Mouse (Mus musculus): ENCODE data around the gene Ccdc57. TPM values are rescaled to one million over a fixed set of nuclear protein-coding genes. Genes with fewer than 3 reads are reported as not detected.
"Not testable (repeated sequence)": the region's sequence is repeated elsewhere in the genome, so short reads cannot be mapped to it uniquely, and the experiment has no call there.

The Ccdc57 gene
- total RNA-seq, 2 experiments from 2014 or later = 7.3 to 7.4 TPM

DNA sequence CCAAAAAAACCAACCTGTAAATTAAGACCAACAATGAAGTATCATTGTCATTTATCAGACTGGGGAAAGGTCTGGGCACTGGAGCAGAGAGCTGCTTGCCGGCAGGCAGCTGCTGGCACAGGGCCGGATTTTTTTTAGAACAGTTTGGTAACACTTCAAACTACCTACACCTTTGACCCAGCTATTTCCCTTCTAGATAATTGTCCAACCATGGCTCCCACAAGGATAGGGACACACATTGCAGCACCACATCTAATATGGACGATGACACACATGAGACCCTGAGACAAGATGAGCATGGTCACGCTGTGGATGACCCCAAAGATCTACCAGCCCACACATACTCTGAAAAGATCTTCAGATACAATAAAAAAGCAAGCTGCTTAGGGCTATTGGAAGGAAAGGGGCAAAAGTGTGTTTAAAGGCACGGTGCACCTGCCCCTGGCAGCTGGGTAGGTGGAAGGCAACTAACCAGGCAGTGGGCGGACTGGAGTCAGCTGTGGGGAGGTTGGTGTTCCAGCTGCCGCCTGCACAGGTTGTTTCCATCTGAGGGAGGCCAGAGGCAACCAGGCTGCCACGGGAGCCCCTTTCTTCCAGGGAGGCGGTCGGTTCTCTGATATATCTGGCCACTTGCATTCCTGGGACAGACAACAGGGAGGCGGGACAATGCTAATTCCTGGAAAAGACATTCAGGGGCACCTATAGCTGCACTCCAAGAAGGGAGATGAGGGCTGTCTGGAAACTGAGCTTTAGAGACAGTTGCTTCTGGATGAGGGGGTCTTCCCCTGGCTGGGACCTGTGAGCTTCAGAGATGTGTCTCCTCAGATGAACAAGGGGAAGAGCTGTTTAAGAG lies 80.4 kb downstream of the Ccdc57 start:
- DNase-seq (ENCODE audit: low spot score in 2 of 2) = no peak

DNA sequence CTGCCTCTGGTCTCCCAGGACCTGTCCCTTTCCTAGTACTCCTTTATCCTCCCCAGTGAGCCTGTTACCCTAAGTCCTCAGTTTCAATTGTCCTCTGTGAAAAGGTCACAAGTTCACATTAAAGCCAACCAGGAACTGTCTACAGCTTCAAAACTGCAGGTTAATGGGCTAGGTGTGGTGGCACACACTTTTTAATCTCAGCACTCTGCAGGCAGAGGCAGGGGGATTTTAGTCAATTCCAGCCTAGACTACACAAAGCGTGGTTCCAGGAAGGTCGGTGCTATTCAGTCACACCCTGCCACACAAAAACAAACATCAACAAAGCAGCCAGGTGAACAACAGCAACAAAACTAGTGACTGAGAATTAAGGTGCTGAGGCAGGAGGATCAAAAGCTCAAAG lies 81.1 kb downstream of the Ccdc57 start:
- DNase-seq (ENCODE audit: low spot score in 2 of 2) = no peak

DNA sequence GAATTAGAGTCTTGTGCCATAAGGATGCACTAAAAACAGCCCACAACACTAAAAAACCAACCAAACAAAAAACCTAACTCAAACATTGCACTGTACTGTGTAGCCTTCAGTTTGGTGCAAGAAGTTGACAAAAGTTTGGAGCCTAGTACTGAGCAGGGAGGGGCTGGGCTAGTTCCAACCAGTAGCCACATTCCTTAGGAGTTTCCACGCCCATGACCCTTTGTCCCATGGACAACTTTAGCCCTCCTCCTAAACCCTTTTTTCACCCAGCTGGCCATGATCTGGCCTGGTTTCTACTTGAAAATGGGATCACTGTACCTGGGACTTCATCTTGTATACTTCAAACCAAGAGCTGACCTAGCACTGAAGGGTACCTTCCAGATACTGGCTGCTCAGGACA lies 81.5 kb downstream of the Ccdc57 start:
- DNase-seq (ENCODE audit: low spot score in 2 of 2) = no peak

DNA sequence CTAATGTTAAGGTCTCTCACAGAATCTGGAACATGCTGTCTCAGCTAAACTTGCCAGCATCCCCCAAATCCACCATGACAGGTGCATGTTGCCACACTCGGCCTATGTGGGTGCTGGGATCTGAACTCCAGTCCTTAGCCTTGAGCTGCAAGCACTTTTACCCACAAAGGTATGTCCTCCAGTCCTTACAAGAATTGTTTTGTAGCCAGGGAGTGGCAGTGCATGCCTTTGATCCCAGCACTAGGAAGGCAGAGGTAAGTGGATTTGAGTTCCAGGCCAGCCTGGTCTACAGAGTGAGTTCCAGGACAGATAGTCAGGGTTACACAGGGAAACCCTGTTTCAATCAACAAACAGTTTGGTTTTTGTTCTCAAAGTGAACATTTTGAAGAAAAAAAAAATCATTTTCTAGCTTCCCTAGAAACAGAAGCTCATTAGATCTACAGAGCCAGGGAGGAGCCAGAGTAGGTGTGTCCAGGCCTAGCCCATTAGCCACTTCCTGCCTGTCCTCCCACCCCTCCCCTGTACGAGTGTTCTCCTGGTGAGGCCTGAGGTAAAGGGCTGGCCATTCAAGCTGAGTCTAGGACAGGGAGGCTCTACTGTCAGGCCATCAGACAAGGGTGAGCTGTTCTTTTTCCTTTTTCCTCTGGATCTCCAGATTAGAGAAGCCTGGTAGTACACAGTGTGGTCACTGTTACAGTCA lies 82.2 kb downstream of the Ccdc57 start:
- no peak for DNase-seq (ENCODE audit: low spot score in 2 of 2)

DNA sequence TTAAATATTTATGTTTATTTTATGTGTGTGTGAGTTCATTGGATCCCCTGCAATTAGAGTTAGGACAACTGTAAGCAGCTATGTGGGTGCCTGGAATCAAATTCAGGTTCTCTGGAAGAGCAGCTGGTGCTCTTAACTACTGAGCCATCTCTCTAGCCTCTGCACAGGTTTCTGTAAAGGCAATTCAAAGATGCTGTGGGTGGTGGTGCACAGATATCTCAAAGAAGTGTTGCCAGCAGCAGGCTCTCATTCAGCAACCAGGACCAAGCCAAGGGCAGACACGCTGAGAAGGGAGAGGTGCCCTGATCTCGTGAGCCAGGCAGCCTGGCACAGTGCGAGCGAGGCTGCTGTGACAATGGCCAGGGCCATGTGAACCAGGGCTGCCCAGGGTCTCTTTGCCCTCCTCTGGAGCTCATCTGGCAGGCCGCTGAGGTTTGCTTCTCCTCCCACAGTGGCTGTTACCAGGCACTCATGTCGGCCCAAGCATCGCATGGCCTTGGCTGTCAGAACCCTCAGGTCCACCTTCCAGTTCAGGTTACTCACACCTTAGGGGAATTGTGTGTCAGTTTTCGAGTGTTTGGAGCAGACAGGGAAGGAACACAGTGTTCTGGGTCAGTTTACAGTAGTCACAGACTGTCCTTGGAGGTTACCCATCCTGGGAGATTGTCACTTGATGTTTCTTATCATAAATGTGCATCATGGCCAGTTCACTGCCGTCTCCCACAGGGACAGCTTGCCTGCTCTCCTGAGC lies 85.8 kb downstream of the Ccdc57 start:
- DNase-seq (ENCODE audit: low spot score in 2 of 2) = no peak

DNA sequence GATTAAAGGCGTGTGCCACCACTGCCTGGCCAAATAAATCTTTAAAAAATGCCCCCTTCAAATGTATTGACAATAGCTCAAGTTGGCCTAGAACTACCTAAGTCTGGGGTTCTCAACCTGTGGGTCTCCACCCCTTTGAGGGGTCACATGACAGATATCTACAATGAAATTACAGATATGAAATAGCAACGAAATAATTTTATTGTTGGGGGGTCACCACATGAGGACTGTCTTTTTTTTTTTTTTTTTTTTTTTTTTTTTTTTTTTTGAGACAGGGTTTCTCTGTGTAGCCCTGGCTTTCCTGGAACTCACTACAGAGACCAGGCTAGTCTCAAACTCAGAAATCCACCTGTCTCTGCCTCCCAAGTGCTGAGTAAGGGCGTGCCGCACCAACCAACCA lies 88.3 kb downstream of the Ccdc57 start:
- DNase-seq (ENCODE audit: low spot score in 2 of 2) = no peak

DNA sequence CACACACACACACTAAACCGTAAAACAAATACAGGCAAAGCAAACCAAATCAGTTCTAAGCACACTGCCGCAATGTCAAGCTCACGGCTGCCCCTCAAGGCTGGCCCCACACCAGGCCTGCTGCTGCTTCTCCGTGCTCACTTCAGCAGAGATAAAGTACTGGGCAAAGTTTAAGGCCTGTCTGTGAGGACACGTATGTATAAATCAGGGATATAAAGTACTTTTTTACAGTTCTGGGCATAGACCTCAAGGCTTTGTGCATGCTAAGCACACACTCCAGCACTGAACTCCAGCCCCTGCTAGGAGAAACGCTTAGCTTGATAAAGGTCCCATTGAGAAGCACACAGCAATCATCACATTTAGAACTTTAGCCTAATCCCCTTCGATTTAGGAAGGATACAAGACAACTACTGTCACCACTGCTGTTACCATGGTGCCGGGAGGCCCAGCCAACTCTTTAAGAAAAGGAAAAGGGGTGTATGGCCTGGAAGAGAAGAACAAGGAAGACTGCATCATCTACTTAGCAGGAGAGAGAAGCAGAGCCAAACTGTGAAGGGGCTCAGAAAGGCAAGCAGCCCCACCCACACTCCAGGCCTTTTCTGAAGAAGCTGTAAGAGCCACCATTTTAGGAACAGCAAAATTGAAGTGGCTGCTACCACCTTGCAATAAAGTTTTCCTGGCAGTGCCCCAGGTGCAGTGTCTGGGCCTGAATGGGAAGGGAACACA lies 99.0 kb downstream of the Ccdc57 start:
- DNase-seq (ENCODE audit: low spot score in 2 of 2) = no peak

DNA sequence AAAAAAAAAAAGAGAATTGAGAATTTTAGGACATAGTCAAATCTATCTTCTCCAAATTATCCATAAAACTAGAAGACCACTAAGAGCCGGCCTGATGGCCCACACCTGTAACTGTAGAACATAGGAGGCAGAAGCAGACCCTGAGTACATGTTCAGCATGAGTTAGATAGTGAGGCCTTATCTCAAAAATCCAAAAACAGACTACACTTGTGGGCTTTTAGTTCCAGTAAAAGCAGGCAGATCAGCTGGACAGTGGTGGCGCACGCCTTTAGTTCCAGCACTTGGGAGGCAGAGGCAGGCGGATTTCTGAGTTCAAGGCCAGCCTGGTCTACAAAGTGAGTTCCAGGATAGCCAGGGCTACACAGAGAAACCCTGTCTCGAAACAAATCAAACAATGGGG lies 99.7 kb downstream of the Ccdc57 start:
- DNase-seq (ENCODE audit: low spot score in 2 of 2) = not testable (repeated sequence)

DNA sequence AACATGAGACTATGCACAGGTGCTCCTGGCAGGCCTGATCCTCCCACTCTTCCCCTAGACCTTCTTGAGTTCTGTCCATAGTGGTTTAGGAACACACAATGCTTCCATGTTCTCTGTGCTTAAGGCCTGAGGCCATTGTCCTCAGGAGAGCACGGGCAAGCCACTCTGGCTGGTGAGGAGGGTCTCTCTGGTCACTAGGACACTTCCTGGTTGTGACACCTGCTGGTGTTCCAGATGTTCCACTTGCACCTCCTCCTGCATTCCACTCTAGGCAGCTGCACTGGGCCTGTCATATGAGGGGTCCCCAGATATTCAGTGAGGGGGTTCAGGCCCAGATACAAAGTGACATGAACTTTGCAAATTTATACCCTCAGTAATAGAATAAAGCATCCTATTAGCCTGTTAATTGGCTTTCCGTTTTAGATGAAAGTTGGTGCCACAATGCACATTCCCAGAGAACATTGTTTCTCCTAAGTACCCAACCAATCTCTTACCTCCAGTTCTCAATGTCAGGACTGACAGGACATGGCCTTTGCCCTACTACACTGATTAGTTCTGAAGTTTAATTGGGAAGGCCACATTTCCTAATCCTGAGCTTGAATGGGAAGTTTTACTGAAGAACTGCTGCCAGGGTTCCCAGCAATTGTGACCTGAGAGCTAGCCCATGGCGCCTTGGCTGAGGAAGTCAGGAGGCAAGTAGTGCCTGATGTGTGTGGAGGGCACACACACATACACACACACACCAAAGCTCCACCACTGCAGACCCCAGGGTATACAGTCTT lies 100.8 kb downstream of the Ccdc57 start:
- no peak for DNase-seq (ENCODE audit: low spot score in 2 of 2)

DNA sequence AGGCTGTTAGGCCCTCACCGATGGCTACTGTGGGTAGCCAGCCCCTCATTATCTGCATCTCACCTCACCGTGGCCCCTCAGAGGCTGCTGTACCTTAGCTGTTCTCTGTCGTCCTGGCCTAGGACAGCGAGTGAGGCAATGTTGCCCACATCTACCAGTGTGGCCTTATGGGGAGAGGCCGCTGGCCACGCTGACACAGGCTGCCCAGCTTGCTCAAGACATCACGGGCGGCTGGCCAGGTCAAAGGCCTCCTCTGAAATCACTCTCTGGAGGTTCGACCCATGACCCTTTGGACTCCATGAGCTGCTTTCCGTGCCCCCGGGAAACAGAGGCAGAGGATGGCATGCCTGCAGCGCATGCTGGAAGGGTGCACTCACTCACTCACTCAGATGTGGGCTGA lies 102.0 kb downstream of the Ccdc57 start:
- peak in 1 of 2 experiments; percentile 10 for DNase-seq (ENCODE audit: low spot score in 2 of 2)

DNA sequence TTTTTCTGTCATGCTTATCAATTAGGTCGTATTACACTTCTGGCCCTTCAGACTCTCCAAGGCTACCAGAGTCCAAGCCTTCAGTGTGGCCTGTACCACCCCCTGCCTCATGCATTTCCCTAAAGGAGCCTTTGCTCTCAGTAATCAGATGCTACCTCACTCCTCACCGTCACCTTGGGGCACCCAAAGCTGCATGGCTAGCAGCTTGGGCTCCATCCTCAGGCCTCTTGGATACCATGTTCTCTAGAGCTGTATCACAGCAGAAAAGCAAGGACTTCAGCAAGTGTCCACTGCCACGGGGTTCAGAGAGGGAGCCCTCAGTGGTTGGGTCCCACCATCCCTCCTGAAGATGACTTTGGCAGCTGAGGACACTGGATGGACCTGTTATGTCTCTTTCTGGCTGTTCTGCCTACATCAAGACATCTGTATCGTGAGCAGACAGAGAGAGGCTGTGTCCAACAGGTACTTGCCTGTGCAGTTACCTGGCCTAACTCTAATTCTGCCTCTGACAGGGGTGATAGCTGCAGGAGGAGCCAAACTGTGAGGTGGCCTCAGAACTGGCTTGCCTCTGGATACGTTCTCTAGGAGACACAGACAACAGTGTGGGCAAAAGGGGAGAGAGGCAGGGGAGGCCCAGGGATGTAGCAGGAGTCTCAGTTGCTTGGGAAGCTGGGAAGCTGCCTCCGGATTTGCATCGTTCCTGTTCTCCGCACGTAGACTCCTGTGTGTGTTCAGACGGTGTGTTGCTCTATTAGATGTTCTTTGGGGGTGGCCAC lies 102.7 kb downstream of the Ccdc57 start:
- DNase-seq (ENCODE audit: low spot score in 2 of 2) = no peak

DNA sequence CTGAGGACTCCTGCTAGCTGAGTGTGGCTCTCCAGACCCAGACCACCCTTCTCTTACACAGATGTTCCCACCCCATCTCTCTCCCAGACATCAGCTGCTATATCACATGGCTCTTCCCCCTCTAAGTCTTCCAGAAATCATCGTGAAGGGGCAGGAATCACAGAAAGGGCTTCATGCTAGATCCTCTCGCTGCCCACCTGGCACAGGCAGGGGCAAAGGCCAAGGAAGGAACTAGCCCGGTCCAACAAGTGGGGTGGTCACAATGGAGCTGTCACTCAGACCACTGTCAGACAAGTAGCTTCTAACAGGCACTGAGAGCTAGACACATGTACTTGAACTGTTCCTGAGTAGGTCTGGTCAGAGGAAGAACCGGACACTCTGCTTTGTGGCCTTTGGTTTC lies 104.3 kb downstream of the Ccdc57 start:
- peak in 1 of 2 experiments; percentile 2 for DNase-seq (ENCODE audit: low spot score in 2 of 2)

DNA sequence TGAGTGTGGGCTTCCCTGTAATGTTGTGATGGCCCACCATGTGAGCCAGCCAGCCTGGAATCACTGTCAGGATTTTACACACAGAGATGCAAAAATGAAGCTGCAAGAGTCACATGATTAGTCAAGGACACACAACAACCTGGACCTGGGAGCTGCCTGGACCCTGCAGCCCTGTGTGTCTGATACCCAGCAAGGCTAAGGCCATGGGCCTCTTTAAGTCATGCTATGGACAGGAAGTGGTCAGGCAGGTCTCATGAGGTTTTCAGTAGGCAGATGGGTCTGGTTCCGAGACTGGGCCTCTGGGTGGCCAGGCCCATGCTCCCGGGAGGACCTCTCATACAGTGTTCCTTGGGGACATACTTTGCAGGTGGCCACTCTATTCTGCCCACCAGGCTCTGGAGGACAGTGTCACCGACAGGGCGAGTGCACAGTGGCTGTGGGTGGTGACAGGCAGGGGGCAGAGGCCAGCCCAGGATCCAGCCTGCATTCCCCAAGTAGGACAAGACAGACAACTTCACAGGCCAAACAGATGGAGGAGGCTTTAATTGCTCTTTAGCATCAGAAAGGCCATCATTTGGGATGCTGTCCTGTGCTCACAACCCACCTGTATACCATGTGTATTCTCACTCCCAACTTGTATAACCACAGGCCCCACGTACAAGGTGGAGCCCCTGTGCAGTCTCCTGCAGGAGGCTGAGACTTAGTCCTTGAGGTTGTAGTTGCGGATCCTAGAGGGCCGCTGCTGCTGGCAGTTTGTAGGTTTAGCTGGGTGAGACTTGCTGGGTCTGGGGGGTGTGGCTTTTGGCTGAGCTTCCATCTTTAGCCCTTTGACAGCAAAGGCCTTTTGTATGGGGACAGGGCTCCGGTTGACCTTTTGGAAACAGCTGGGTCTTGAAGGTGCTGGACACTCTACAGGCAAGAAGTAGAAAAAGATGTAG lies 106.4 kb downstream of the Ccdc57 start:
- DNase-seq (ENCODE audit: low spot score in 2 of 2) = peak; percentile 3 to 11

DNA sequence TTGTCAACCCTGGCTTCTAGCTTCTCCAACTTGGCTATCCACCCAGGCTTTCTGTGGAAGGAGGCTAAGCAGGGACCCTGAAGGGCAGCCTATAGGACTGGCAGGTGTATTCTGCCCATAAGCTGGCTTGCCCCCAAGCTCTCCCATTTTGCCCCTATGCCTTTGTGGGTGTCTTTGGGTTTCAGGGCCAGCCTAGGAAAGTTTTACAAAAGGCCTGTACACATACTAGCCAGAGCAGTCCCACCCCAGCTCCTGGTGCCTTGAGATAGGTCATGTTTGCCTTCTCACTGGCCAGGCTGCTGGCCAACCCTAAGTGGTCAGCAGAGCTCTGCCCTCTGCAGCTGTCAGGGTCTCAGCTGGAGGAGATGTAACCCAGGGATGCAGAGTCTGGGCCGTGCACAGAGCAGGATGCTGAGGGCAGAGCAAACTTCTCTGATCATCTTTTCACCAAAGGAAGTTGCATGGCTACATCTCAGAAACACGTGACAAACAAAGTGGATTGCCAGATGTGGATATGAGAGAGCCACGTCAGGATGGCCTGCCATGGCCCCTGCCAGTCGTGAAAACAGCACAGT lies 107.3 kb downstream of the Ccdc57 start:
- DNase-seq (ENCODE audit: low spot score in 2 of 2) = peak; percentile 36 to 38

DNA sequence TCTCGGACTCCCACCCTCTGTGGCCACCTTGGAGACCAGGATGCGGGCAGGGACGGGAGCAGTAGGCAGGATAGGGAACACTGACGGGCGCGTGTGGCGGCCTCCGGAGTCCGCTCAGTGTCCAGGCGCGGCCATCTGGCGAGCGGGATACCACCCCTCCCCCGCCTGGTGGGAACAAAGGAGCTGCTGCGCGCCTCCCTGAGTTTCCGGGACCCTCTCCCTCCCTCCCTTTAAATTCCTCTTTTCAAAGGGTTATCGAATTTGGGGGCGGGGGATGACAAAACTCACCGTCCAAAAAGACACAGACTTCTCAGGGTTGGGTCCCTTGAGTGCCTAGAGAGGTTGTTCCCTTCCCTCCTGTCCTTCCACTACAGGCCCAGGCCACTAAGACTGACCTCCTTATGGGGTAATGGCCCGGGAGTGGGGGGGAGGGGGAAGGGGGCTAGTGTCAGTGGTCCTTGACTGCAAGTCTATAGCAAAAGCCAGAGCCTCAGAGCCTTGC lies 107.8 kb downstream of the Ccdc57 start:
- no peak for DNase-seq (ENCODE audit: low spot score in 2 of 2)

DNA sequence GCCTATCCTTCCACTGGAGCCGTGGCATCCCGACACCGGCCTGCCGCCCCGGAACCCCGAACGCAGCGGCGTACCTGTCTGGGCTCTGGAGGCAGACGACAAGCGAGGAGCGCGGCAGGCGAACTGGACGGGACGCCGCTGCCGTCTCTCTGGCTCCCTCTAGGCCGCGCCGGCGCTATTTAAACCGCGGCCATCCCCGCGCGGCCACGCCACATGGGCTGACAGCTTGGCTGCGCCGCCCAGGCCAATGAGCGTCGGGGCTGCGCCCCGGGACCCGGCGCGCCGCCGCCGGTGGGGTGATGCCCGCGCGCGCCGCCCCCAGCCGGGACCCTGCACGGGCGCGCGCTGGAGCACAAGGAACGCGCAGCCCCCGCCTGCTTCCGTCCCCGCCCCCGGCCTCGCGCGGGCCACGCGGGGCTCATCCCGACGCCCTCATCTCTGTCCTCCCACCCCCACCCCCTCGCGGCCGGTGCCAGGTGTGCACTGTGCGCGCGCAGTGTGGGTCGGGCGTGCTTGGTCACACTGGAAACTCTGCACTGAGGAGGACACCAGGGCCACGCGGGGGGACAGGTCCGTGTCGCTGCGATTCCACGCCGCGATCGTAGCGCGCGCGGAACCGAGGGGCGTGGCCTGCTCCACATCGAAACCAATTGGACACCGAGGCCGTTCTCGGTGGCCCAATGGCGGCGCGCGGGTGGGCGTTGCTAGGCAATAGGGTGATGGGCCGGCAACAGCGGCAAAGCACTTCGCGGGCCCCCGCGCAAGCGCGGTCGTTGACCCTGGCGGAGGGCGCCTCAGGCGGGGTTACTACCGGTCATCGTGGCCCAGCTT lies 108.5 kb downstream of the Ccdc57 start, which contains the start of gene Fasn:
Gene Fasn, minus strand, starts transcription at position 592 of the 831 bp plus-strand sequence.
- DNase-seq (ENCODE audit: low spot score in 2 of 2) = peak; percentile 98 to 99

DNA sequence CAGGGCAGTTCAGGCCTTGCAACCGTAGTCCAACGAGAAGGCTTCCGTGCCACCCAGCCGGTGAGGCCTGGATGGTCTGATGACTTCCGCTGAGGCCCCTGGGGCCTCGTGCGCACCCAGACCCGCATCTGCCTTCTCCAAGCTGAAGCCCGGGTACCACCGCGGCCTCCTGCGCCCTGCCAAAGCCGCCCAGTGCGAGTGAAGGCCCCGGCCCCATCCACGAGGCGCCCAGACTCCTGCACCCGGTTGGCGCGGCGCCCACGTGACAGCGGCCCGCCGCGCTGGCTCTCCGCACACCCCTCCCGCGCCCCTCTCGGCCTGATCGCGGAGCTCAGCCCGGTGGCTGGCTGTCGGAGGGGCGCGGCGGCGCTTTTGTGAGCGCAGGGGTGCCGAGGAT lies 109.1 kb downstream of the Ccdc57 start:
- no peak for DNase-seq (ENCODE audit: low spot score in 2 of 2)

All from layer of hippocampus, postnatal 10 days (tissue).